Mouse (Mus musculus) CD4-positive helper T cell, adult 2 months (primary cell): ENCODE results near the gene Tfip11.
"Not testable (repeated sequence)": the region's sequence is repeated elsewhere in the genome, so short reads cannot be mapped to it uniquely, and the experiment has no call there.

Experiments
- DNase-seq: peaks from one replicate; pipeline ENCODE4 v3.0.0-alpha.2; 2012; ENCODE audit warnings: low read depth, missing footprints, low spot score

The Tfip11 gene

DNA sequence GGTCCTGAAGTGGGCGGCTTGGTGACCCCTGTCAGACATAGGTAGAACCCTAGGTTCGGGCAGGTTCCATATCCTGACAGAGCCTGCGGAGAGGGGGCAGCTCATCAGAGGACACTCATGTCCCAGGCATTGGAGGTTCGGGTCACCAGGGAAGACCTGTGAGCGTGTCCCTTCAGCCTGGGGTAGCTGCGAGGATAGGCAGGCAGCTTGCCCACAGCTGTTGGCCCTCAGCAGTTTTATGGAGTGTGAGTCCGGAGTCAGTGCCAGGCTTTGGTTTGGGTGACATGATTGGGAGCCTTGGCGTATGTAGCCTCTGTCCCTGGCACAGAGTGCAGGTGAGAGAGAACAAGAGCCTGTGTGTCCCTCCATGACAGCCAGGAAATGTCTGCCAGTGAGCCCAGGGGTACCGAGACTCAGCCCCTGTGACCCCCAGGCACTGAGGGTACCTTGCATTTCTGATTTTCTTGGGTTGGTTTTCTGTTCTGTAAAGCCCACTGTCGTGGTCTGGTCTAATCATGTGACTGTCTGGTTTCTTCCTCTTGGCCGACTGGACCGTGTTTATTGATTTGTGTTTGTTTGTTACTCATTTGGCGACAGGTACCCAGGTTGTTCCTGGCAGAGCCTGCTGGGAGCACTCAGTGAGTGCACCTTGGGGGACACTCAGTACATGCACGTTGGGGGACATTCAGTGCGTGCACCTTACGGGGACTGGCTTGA lies 36.2 kb upstream of the Tfip11 start:
- DNase-seq: no peak

DNA sequence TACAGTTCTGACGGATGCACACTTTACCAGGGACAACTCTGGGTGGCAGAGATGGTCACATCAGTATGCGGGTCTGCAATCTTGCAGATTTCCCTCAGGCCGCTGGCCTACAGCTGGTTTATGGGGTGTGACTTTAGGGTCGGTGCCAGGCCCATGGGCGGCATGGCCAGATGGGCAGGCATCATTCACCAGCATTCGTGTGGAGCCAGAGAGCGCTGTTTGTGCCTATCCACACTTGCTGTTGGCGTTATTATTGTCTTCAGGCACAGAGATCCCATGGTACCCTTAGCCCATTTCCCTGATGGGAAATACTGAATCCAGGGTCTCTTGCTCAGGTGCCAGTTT lies 35.6 kb upstream of the Tfip11 start:
- DNase-seq: no peak

DNA sequence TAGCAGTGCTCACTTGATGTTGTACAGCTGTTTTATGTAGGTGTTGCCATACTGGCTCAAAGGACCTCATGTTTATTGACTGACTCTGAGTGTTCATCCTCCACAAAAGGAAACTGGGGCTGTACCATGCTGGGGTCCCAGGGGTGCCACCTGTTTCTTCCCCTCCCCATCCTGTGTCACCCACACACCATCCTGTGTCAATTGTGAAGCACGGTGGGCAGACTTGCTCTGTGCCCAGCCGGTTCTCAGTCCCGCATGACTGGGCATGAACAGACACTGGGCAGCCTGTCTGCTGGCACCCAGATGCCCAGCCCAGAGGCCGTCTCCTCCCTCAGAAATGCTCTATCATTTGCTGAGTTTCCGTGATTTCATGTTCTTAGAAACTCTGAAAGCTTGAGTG lies 34.3 kb upstream of the Tfip11 start:
- no peak for DNase-seq

DNA sequence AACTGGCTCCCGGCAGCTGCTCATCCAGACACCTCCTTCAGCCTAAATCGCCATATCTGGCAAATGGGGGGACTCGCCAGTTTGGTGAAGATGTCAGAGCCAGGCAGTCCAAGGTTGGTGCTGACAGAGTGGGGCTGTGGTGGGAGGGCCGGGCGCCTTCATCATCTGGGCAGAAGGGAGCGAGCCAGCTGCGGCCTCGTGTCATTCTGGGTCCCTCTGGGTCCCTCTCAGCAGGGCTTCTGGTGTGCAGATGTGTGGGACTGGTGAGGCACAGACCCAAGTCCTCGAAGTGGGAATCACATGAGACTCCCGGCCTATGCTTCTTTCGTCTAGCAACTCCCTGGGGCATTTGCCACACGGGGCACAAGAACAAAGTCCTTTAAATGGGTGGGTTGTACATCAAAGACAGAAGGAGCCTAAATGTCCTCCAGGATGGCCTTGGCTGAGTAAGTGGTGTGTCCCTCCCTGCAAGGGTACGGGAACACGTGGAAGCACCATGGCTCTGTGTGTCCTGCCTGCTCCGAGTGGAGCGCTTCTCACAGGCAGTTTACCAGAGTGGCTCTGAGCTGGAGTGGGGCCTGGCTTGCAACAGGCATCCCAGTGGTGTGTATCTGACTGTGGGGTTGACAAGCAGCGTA lies 33.7 kb upstream of the Tfip11 start:
- no peak for DNase-seq

DNA sequence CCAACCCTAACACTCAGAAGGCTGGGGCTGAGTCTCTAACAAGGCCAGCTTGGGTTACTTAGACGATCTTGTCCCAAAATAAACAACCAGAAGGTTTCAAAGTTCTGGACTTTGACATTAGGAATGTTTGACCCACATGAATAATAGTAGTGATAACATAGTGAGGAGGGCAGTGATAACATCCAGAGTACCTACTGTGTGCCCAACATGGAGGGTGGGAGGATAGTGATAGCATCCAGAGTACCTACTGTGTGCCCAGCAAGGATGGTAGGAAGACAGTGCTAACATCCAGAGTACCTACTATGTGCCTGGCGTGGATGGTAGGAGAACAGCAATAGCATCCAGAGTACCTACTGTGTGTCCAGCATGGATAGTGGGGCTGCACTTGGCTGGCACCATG lies 32.4 kb upstream of the Tfip11 start:
- no peak for DNase-seq

DNA sequence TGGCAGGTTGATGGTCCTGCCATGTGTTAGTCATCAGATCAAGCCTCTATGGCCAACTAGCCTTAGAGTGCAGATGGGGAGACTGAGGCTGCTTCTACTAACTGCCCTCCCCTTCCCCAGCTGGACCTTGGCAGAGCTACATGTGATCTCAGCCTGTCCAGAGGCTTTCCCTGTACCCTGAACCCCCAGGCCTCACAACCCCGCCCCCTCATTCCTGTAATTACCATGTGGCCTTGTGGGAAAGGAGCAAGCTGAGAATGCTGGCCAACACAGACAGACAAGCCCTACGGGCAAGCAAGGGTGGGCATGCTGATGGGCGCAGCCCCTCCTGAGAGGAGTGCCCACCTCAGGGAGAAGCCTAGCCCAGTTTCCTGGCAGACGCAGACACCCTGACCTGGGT lies 31.5 kb upstream of the Tfip11 start:
- DNase-seq: no peak

DNA sequence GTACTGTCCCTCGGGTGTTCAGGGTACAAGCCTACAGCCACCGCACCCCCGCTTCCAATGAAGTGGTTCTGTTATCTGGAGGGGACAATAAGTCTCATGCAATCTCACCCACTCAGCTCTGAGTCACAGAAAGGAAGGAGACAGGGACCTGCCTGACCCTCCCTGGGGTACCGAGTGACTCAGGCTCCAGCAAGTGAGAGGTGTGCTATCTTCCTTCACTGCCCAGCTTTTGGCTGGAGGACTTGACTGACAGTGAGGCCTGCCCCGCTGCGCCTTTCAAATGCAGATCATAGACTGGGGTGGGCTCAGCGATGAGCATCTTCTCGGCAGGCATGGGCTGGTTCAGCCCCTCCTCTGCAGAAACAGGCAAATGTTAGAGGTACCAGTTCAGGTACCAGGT lies 31.0 kb upstream of the Tfip11 start:
- no peak for DNase-seq

DNA sequence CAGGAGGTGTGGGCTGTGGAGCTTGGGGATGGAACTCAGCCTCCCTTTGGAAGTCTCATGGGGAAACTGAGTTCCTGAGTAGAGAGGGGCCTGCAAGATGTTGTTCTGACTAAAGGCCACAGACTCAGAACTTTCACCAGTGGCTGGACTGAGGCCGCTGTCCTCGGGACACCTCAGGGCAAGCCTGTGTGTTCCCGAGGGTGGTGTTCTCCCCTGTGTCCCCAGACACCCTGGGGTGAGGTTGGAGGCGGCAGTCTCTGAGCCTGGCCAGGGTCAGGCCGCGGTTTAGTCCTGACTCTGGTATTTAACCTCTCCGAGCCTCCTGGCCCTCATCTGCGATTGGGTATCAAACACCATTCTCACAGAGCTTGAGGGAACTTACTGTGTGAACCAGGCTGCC lies 30.6 kb upstream of the Tfip11 start:
- DNase-seq: no peak

DNA sequence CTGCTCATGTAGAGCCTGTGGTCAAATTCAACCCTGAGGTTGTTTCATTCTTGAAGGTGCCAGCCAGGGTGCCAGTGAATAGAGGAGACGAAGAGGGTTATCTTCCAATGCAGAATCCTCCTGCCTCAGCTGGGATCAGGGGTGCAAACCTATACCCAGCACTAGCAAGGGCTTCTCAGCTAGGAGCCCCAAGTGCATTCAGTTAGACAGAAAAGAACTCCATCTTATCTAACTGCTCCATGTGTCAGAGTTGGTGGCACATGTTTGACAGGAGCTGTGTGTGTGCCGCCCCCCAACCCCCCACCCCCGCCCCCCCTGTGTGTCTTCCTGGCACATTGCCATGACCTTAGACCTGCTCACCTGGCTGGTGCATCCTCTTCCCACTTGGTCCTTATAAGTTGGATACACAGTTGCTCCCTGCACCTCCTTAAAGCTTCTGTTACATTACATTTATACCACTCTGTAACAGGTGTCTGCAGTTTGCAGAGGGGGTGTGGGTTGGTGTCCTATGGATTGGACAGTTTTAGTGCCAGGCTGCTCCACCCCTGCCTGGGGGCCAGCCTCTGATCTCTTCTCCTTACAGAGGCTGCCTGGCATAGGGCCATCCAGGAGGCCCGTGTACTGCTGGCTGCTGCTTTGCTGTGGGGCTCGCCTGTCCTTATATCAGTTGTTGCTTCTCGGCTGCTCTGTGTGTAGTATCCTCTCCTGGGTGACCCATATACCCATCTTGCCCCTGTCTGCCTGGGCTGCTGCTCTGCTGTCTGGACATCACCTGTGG lies 29.6 kb upstream of the Tfip11 start:
- DNase-seq: peak; percentile 39

DNA sequence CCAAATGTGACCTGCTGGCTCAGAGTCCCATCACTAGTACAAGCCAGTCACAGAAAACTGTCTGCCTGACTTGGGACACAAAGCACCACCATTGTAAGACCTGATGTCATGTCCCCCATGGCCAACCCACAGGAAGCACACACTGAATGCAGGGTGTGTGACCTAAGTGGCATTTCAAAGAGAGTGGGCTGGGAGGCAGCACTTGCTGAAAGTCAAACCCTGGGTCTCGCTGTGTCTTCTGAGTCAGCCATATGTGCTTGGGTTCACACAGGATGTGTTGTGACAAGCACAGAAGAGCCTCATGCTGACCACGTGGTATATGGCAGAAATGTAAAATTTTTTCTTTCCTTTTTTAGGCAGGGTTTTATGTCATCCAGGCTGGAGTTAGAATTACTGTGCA lies 28.9 kb upstream of the Tfip11 start:
- peak; percentile 87 for DNase-seq

DNA sequence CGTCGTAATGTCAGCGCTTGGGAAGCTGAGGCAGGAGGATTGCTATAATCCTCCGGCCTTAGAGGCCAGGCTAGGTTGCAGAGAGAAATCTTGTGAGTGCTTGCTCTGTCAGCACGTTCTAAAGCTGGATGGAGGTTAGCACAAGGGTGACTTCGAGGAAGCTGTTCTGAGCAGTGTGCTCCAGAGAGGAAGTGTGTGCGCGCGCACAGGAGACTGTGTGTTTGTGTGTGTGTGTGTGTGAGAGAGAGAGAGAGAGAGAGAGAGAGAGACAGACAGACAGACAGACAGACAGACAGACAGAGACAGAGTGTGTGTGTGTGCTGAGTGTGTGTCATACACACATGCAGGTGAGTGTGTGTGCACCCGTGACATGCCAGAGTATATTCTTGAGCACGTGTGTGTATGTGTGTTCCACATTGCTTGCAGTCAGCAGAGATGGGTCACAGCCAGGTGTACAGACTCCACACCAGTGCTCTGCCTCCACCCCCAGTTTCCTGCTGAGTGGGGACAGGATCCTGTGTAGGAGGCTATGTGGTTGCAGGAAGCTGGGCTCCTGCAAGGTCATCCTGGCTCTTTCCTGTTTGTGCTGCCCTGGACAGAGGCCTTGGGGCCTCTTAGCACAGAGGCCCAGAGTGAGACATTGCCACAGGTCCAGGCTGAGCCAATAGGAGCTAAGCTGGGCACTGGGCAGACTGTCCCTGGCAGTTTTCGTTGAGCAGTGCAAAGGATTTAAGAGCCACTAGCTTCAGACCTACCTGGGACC lies 27.8 kb upstream of the Tfip11 start:
- DNase-seq: peak; percentile 75

DNA sequence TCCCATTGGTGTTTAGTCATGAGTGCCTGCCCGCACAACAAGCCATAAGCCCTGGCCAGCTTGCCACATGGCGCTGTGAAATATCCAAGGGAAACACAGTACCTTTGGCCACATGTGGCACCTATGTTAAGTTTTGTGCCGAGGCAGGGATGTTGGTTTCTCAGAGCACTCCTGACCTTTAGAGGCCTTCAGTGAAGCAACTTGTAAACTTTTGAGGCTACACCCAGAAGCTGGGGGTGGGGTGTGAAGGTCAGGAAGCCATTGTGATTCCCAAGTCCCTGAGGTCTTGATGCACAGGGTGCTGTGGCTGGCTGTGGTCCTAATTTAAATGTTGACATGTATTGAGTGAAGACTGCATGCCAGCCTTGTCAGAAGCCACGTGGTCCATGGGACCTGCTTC lies 26.8 kb upstream of the Tfip11 start:
- DNase-seq: no peak

DNA sequence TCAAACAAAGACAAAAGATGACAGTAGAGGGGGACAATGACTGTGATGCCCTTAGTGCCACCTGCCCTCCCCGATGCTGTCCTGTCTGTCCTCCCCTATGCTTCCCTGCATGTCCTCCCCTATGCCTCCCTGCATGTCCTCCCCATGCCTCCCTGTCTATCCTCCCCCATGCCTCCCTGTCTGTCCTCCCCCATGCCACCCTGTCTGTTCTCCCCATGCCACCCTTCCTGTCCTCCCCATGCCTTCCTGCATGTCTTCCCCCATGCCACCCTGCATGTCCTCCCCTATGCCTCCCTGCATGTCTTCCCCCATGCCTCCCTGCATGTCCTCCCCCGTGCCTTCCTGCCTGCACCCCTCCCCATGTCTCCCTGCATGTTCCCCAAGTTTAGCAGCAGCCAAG lies 26.0 kb upstream of the Tfip11 start:
- no peak for DNase-seq

DNA sequence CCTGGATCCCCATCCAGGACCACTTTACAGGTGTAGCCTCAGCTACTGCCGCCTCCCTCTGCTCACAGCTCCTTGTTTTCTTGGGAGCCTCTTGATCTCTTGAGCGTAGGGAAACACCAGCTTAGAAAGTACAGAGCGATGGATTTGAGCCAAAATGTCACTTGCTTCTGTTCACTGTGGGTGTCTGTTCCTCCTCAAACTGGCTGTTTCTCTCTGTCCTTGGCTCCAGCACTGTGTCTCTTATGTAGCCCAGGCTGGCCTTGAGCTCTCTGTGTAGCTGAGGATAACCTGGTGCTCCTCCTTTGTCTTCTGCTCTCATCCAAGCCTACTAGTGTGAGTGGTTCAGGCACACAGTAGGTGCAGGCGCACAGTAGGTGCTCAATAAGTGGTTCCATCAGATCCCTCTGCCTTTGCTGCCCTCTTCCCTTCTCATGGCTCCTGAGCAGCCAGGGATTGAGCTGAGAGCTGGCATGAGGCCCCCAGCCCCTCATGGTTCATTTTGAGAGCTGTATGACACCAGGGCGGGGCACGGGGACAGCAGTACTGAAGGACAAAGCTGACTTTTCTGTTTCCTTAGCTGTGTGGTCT lies 25.3 kb upstream of the Tfip11 start:
- DNase-seq: no peak

DNA sequence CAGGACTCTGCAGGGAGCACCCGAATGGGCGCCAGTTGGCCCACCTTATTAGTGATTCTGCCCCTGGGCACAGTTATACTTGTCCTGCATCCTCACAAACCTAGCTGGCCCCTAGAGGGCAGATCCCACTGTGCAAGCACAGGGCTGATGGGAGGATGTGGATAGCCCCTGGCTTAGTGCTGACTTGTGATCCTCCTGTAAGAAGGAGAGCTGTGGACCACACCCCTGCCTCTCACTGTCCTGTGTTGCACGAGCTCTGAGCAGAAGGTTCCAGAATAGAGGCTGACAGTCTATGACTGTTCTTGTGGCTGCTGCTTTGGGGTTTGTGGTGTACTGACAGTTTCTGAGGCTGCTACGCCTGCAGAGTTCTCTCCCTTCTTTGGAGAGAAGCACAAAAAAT lies 24.5 kb upstream of the Tfip11 start:
- DNase-seq: peak; percentile 80

DNA sequence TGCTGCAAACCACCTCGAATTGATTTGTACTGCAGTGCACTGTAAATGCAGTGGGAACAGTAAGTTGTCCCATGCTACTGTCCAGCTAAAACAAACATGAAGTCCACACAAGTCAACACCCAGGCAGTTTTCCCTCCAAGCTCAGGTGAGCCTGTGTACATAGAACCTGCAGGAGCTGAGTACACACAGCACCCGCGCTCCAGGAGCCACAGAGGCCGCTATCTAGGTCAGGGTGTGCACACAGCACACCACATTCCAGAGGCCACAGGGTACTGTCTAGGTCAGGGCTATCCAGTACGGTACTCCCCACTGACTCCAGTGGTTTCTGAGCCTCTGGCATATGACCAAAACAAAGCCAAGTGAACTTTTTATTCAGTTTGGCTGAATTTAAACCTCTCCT lies 23.8 kb upstream of the Tfip11 start:
- no peak for DNase-seq

DNA sequence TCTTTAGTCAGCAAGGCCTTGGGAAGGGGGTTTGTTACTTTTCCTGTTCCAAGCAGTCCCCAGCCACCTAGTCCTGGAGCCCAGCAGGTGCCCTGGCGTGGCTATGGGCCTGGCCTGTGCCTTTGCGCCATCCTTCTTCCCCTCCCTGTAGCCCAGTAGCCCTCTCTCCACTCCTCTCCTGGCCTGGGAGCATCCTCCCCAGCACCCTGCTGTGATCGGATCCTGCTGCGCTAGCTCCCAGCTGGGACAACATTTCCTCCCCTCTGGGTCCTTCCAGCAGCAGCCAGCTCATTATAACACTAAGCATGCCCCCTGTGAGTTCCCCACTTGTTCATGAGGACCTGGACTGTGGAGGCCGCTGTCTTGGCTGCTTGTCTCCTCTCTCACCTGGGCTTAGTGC lies 20.3 kb upstream of the Tfip11 start:
- DNase-seq: no peak

DNA sequence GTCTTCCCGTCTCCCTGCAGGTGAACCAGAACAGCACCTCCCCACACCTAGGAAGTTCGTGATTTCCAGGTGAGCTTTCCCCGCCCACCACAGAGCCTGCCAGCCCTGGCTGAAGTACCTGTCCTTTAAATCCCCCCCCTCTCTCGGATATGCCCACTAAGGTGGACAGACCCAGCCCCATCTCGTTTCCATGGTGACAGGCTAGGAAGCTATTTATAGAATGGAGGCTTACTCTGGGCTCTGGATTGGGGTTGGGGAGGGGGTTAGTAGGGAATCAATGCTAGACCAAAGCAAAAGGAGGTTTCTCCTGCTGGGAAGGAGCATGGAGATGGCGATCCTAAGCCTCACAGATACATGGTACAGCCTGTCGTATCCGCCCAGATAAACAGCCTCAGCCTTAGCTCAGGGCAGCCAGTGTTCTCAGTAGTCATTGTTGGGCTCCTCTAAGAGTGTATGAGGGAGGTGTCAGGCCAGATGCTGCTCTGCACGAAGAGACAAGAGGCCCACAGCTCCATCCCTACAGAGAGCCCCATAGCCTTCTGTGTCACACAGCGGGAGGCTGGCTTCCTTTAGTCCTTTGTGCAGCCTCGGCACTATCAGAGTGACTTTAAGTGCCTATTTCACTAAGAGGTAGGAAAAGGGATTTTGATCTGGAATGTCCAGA lies 12.8 kb upstream of the Tfip11 start:
- no peak for DNase-seq

DNA sequence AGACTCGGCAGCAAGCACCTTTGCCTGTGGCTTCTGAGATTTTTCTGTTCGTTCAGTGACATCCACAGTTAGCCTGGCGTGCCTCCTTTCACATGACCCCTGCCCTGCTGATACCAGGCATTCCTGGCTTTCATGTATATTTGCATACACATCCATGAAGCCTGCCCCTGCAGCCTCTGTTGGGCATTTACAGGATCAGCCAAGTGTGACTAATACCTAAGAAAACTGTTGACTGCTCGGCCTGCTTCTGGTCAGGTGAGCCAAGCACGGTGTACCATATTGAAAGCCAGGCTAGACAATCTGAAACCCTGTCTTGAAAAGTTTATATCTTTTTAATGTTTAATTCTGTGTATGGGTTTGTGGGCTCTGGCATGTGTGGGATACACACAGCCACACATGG lies 9.7 kb upstream of the Tfip11 start:
- no peak for DNase-seq

DNA sequence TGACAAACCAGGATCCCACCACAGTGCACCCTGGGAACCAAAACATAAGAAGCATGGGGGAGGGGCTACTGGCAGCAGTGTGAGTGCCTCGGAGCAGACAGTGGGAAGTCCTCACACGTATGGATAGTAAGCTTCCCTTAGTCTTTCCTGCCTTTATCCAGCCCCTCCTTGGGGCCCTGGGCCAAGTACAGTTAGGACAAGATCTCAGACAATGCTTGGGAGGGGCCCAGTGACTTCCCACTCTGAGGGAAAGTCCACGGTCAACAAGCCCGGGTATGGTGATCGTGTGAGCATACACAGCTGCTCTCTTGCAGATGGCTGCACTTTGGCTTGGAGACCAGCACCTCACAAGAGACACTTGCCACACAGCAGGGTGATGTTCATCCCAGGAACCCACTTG lies 8.8 kb upstream of the Tfip11 start:
- no peak for DNase-seq

DNA sequence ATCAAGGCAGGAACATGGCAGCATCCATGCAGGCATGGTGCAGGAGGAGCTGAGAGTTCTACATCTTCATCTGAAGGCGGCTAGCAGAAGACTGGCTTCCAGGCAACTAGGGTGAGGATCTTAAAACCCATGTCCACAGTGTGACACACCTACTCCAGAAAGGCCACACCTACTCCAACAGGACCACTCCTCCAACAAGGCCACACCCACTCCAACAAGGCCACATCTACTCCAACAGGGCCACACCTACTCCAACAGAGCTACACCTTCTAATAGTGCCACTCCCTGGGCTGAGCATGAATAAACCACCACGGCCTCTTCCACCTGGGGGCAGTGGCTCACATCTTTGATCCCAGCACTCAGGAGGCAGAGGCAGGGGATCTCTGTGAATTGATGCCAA lies 6.8 kb upstream of the Tfip11 start:
- DNase-seq: not testable (repeated sequence)
